Mouse (Mus musculus) cerebellum, adult 2 months (tissue): ENCODE measurements around the gene Gatd1.

Experiments used
- CTCF ChIP-seq: fragments of 200-500 bp; IDR thresholded peaks from 2 replicates; pipeline ENCODE4 v1.5.1; 2011; ENCODE audit warnings: low read depth, mild to moderate bottlenecking, control low read depth, low read length, moderate library complexity, borderline replicate concordance; ENCODE audit not compliant: insufficient read depth
- POLR2A ChIP-seq: fragments of 200-500 bp; IDR thresholded peaks from 2 replicates; pipeline ENCODE4 v1.6.1; 2011; ENCODE audit warnings: low read length, control low read depth, borderline replicate concordance; ENCODE audit not compliant: insufficient read depth

DNA sequence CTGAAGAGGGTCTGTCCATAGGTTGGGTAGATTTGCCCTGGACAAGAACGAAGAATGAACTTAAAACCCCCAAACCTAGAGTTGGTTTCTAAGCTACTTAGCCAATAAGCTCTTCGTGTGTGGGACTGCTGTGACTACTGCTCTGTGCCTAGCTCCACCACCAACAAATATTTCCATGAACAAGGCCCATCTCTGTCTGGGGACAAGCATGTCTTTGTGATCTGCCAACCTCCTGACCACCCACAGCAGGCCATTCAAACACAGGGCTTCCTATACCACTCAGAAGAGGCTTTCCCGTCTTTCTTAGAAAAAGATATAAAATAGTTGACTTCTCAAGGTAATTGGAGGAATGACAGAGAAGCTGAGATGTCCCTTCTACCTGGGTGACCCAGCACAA is 48.9 kb downstream of the Gatd1 start:
- TF ChIP-seq CTCF, result no peak
- TF ChIP-seq POLR2A, result no peak
